Mouse (Mus musculus) MN1 (cell line): ENCODE results near the gene Pde4d.

Source experiments
- DNase-seq: peaks from one replicate; pipeline ENCODE4 v3.0.0-alpha.2; 2016; ENCODE audit warnings: low spot score

Gene Pde4d

DNA sequence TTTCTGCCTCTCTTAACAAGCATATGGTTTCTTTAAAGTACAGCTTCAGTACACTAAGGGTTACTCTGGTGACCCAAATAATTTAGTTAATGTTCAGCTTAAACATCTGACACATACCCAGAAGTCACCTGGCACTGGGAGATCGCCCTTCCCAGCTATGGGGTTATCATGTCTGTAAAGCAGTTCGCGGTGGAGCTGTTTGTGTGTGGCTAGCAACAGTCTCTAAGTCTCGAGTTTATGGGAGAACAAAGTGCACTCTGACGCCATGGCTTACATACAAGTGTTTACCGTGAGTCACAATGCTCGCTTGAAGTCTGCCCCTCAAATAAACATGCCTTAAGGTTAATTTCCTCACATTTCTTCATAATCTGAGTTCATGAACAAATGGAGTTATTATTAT, 1053.0 kb downstream of the Pde4d start:
- DNase-seq = peak; percentile 10

DNA sequence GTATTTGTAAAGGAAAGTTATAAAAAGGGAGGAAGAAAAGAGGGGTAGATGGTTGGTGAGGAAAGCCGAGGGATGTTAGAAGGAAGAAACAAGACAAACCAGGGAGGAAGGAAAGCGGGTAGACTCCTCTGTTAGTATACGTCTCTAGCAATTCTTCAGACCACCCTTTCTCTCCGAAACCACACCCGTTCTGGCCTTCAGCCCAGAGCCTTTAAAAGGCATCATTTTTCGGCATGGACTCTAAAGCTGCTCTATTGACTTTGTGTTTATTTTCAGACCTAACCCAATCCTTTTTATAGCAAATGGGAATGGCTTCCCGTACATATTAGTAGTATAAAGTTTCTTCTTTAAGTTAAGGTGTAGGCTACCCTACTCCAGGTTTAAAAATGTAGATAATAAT, 1057.0 kb downstream of the Pde4d start:
- DNase-seq = no peak

DNA sequence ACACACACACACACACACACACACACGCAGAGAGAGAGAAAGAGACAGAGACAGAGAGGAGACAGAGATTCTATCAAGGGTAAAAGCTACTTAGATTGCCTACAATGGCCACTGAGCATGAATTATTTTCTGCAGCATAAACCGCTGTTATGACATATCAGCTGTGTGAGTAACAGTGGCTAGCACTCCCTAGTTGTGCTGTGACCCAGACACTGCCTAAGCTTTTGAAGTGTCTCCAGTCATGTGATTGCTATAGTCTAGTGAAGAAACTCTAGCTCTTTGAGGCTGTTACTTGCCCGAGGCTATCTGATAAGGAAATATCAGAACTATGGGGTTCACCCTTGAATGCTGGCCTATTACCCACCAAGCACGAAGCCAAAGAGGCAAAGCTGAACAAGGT, 1058.7 kb downstream of the Pde4d start:
- DNase-seq = no peak

DNA sequence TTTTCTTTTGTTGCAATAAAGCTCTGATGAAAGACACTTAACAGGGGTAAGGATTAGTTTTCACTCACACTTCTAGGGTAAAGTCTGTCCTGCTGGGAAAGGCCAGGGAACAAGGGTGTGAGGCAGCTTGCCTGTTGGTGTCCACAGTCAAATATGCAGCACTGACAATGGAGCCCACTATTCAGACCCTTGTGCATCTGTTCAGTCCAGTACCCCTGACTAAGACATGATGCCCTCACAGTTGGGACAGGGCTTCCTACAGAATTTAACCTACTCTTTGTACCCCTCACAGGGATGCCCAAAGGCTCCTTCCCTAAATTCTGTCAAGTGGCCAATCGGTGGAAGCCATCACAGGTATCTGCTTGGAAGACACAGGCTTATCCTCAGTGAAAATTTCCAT, 1068.4 kb downstream of the Pde4d start:
- DNase-seq = no peak

DNA sequence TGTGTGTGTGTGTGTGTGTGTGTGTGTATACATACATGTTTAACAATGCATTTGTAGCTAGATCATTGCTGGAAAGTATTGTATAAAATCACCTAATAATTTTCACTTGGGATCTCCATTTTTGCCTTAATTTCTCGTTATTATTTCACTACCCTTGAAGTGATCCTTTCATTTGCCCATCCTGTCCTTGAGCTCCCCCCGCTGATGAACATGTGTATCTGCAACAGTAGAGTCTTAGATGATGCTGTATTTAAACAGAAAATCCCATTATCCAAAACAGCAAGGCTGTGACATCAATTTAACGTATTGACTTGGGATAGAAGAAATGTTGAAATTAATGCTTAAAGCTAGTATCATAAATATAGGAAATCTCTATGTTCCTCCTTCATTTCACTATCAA, 1069.7 kb downstream of the Pde4d start:
- DNase-seq = peak; percentile 34

DNA sequence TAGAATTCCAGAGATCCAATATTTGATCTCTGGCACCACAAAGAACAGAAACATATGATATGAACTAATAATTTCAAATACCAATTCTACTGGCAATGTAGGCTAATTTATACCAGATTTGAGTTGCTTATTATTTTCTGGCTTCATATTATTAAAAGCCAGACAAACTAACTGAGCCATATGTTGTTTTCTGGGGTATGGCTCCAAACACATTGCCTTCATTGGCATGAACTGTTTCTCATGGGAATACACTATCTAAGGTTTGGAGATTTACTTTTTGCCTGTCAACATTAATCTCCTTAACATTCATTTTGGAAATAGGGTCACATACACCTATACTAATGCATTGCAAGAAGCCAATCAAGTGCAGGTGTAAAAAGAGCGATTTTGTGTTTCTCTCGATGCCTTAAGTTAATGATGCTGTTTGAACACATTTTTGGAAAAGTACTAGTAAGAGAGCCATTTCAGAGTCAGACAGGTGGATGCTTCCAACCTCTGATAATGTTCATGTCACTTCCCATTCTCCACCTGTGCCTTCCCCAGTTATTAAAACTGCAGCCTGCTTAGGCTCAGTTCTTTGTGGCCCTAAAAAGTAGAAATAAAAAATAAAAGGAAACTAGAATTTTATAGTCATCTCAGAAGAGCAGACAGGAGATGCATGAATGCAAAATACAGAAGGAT, 1070.4 kb downstream of the Pde4d start:
- DNase-seq = no peak

DNA sequence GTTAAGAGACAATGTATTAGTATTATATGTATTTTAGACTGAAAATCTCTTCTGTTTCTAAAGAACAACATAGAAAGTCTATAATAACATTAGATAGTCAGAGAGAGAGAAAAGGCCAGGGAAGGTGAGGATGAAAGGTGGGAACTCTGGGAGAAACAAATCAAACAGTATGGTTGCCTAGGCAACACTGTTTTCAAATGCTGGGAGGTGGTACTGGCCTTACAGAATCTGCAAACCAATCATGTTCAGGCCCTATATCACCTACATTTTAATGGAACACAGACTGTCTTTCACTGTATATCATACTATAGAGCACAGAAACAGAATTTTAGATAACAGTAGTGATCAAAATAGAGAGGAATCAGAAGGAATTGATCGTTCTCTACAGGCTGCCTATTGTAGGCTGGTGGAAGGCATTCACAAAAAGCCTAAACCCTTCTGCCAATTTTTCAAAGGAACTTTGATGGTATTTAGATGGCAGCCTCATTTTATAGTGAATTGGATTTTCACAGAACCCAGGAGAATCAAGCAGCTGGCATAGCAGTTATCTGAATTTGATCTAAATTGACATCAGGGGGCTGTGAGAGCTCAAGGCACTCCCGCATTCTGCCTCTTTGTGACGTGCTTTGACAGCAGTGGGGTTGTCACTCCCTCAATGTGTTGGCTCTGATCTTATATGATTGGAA, 1084.2 kb downstream of the Pde4d start:
- no peak for DNase-seq

DNA sequence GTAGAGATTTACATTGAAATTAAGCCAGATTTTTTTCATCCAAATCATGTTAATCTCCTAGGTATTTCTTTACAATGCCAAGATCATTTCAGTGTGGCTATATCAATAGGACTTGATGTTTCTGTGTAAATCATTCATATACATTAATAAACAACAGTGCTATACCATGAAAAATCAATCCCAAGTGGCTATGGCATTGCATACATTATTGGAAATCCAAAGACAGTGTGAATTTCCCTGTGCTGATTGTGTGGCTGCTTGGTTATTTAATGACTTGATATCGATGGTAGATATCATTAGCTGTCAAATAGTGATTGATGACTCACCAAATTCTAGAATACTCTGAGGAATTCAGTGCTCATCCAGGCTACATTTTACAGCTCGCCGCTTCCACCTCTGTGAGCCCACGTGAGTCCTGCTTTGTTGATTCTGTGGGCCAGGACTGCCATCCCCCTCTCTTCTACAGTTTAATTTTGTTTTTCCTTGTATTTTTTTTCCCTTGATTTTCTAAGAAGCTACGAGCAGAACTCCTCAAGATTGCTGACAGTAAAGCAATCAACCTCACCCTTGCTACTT, 1085.0 kb downstream of the Pde4d start:
- DNase-seq = no peak

DNA sequence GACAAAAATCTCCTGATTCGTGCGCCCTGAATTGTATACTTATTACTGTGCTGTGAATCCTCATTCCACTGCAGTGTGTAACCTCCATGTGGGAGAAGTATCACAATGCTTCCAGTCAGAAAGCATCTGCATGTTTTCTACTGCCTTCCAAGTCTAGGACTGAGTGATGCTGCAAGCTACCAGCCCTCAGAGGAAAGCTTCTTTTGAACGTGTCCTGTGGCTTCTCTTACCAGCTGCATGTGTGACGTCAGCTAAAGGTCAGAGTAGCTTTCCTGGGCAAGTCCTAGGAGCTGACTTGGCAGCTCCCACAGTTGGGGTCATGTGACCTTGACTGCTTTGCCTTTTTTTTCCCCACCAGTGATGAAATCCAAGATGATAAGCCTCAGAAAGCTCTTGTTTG, 1086.9 kb downstream of the Pde4d start:
- DNase-seq = no peak

DNA sequence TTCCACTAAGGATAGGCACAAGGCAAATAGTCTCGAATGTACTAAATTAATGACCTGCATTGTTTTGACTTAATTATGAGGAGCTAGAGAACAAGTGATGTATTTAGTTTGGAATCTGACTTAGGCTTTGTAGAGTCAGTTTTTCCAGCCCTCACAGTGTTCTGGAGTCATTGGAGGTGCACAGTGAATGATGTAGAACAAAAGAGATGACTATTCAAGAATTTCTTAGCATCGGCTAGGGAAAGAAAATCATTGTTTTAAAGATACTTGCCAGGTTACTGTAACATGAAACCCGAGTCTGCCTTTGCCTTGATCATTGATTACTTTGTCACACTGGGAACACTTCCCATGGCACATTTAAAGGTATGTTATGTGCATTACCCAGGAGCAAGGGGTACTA, 1089.6 kb downstream of the Pde4d start:
- no peak for DNase-seq

DNA sequence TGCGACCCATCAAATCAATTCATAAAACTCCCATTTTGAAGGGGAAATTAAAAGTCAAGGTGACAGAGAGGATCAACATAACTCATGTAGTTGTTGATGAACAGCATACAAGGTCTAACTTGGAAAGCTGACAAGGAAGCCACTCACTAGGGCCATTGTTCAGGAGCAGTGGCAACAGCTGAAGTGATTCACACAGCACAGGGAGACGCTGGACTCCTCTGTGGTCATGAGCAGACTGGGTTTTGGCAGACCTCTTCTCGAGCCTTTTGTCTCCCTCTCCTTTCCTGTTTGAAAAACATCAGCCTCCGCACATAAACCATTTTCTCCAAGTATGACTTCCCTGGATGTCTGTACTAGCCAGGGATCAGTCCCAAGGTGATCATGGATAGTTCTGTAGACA, 1094.9 kb downstream of the Pde4d start:
- DNase-seq = no peak

DNA sequence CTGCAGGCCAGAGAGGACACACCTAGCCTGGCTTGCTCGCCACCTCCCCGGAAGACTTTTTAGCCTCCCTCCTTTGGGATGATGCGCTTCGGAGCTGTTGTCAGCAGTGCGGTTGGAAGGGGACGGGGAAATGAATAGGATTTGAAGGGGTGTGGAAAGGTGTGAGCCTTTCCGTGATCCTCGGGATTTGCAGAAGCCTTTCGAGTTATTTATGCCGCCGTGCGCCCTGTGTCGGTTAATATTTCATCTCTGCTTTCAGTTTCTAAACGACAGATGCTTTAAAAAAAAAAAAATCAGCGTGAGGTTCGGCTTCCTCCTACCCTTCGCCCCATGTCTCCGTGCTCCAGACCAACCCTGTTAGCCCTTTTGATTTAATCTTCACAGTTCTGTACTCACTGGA, 1096.6 kb downstream of the Pde4d start:
- DNase-seq = no peak

DNA sequence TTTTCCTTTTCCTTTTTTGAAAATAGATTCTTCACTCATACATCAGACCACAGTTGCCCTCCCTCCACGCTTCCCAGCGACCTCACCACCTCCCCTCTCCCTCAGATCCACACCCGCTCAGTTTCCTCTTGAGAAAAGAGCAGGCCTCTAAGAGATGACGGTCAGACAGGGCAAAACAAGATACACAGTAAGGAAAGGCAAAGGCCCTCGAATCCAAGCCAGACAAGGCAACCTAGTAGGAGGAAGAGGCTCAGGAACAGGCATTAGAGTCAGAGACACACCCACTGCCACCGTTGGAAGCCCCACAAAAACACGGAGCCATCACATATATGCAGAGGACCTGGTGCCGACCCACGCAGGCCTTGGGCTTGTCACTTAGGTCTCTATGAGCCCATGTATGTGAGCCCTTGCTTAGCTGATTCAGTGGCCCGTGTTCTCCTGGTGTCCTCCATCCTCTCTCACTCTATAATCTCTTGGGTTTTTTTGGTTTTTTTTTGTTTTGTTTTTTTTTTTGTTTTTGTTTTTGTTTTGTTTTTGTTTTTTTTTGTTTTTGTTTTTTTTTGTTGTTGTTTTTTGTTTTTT, 1097.3 kb downstream of the Pde4d start:
- DNase-seq = no peak

DNA sequence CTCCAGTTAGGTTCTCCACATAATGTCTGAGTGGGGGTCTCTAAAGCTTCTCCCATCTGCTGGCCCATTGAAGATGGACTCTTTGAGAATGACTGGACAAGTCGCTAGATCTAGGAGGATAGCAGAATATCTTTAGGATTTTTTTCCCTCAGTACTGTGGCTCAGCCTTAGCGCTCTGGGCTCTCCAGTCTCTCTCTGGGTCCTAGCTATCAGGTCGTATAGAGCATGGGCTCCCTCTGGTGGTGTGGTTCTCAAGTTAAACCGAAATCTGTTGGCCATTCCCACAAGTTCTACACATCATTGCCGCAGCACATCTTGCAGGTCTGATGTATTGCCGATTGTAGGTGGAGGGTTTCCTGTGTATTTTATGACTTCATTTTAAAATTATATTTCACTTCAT, 1098.0 kb downstream of the Pde4d start:
- DNase-seq = peak; percentile 89

DNA sequence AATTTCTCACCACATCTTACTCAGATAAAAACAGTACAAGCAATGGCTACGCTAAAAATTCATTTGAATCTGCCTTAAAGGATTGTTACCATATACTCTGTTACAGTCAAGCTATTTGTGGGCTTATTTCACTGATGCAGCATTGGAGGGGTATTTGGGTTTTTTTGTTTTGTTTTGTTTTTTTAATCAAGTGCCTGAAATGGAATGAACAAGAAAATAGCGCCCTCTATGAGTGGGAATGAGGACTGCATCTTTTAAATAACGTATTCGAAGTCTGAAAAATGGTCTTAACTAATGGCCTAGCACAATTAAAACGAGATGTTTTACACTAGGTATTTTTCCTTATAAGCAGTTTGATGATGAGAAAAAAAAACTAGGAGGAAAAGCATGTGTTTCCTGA, 1098.5 kb downstream of the Pde4d start:
- peak; percentile 26 for DNase-seq

DNA sequence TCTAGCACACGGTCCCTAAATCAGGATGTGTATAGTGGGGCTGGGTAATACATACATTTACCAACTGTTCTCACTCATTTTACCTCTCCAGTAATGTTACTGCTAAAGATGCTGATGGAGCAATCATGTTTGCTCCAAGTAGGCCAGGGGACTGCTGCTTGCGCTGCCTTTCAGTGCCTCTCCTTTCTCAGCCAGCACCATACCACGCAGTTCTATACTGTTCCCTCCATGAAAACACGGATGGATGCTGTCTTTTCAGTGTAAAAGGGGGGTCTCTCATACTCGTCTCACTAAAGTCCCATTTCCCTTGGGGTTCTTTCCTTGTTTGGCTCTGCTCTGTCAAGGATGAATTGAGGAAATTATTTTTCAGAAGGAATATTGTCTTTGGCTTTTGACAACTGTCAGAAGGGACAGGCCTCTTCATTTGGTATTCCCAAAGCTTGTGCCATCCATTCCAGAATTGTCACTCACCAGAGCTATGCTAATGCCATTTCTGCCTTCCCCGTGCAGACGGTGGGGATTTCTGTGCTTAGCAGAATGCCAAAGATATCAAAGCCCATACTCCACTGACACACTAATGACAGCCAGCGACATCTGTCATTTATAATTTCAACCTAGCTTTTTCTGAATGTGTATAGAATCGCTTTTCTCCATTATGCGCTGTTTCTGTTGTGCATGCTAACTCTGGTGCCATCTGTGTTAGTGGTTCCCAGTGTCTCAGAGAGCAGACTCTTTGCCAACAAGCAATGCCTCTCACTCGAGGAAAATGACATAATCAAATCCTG, 1099.2 kb downstream of the Pde4d start:
- DNase-seq = no peak

DNA sequence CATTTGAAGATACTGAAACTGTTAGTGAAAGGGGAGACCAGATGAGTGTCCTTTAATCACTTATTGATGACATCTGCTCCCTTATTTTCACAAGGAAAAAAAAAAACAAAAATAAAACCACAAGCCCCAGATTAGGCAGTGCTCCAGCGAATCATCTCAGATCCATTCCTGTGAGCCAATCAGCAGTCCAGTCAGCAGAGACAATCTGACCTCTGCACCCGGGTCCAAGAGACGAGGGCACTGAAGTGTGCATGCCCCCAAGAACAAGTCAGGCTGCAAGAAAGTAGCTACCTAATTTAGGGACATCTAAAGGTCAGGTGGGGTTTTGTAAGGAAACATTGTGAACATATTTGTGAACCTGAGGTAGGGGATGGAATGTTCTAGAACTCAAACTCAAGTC, 1102.1 kb downstream of the Pde4d start:
- no peak for DNase-seq

DNA sequence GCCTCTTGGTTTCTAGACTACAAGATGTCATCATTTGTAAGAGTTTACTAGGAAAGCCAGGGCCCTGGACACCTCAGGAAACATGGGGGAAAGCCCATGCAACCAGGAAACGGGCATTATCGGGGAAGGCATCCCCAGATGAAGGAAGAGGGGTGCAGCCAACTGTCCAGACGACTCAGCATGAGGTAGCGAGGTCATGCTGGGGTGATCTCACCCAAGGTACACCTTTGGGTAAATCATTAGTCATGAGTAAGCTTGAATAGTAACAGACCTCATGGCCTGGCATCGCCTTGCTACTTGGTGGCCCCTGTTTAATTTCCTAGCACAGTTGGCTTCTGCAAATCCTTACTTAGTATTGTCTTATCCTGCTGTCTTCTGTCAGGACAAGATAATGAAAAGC, 1105.8 kb downstream of the Pde4d start:
- DNase-seq = no peak

DNA sequence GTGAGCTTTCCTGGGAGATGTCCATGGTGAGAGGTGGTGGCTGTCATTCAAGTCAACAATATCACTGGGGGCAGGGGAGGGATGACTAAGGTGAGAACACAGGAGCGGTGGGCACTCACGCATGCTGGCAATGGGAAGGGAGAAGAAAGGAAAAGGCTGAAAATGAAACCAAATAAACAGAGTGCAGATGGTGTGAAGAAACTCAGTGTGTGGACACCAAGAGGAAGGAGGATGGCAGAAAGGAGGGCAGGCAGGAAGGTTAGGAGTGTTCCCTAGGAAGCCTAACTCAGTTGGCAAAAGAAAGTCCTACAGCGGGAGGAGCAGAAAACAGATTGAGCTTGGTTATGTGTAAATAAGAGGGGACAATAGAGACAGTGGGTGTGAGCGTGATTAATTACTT, 1107.1 kb downstream of the Pde4d start:
- no peak for DNase-seq

DNA sequence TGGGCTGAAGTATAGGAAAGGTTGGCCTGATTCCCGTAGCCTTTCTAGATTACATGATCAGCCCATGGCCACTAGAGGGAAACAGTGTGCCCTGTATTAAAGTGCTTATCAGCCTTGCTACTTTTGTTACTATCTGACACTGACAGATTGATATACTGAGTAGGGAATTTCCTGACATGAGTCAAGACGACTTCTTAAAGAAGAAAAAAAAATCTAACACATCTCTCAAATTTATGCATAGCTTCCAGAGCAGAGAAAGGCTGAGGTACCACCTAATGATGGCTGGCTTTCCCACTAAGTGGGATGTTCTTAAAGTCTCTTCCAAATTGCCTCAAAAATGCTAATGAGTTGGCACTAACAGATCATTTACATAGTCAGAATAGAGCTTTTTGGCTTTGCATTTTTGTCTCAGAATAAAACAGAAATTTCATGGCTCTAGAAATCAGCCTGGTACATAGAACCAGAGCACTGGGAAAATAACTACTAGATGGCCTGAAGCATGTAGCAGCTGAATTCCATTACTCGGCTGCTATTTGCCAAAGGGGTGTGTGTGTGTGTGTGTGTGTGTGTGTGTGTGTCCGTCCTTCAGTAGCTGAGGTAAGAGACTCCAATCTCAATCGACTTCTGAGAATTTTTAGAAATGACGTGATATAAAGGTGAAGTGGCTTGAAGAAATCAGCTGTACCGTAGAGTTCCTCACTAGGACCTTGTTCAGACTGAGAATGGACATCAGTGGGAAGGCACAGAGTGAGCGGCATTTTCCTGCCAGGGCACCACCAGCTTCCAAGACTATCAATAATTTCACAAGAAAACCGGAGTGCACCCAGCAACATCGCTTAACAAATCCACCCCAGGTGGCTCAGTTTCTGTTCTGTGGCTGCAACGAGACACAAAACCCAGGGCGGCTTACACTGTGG, 1108.9 kb downstream of the Pde4d start:
- DNase-seq = peak; percentile 51

DNA sequence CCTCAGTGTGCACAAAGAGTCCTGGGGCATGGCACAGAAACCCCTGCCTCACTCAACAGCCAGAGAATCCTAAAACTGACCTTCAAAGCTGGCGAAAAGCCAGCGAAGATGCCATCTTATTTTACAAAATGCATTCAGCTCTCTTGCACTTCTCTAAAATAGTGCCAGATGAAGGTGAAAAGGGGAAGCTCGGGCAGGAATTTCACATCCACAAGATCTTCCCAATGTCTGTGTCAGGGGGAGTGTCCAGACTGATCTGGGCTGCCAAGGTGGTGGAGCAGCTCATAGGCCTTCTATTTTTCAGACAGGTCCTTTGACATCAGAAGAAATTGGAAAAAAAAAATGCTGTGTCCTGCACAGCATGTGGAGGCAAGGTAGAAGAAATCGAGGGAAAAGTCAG, 1110.5 kb downstream of the Pde4d start:
- no peak for DNase-seq
